Mouse (Mus musculus): ENCODE measurements at regions not wholly inside any gene's neighbourhood (a gene's known extent, or its start where the extent isn't known, plus 50 kb on each side); places are given as distances from the start of the nearest gene placed in this dataset.

DNA sequence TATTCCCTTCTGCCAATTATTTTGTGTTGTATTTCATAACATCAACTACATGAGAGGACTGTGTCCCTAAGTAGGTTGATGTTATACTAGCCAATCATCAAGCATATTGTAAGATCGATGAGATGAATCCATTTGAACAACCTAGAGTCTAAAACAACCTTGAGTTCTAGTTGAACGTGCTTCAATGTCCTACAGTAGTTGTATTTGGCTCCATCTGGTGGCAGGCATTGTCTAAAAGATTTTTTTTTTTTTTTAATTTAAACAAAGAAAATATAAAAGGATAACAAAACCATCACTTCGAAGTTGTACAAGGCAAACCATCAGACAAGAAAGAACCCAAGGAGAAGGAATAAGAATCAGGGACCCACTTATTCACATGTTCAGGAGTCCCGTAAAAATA is 114.4 kb downstream of the Pih1d3 start:
- Histone ChIP-seq H3K4me3 (no peak overlapping the region), H3K27ac (no peak overlapping the region)
- peak; percentile 58 for TF ChIP-seq CTCF (IDR thresholded peaks at IDR 0.05)
- intact Hi-C loops (cut with DNase I): loop anchor here (2.0 kb wide), 1 partner anchor 636 kb away; no protein-coding TSS in a partner anchor
- no peak for DNase-seq (ENCODE audit: extremely low spot score in 1 of 2, low spot score in 2 of 2)

DNA sequence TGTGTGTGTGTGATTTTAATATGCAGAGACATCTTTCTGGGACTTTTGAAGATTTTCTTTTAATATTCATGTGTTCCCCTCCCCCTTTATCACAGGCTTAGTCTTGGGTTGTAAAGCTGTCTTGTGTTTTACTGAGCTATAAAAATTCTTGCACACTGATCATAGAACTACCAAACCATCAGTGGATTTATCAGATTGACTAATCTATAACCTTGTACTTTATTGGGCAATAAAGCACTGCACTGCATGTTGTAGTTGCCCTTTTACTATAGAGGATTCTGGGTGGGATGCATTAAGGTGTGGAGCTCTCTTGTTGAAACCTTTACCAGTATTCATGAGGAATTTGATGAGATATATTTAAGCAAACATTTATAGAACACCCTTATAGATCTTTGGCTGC is 141.3 kb downstream of the Pih1d3 start:
- intact Hi-C loops (cut with DNase I): no loop called here
- TF ChIP-seq CTCF (IDR thresholded peaks at IDR 0.05): no peak
- no peak for DNase-seq (ENCODE audit: extremely low spot score in 1 of 2, low spot score in 2 of 2)
- Histone ChIP-seq H3K27ac (no peak overlapping the region), H3K4me3 (no peak overlapping the region)

DNA sequence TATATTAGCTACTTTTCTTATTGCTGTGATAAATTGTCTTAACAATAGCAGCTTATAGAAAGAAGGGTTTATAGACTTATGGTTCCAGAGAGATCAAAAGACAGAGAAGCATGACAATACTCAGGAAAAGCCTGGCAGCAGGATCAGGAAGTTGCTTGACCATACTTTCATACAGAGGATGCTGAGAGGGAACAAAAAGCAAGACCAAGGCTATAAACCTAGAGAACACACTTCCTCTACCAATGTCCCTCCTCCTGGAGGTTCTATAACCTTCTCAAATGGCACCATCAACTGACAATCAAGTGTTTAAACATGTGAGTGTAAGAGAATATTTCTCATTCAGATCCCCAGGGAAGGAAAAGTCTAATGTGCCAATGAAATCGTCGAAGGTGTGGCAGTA is 154.7 kb downstream of the Pih1d3 start:
- no peak overlapping the region for H3K4me3 ChIP-seq
- no peak for DNase-seq (ENCODE audit: extremely low spot score in 1 of 2, low spot score in 2 of 2)
- intact Hi-C loops (cut with DNase I): no loop called here
- no peak for TF ChIP-seq CTCF (IDR thresholded peaks at IDR 0.05)
- H3K27ac ChIP-seq: no peak overlapping the region

DNA sequence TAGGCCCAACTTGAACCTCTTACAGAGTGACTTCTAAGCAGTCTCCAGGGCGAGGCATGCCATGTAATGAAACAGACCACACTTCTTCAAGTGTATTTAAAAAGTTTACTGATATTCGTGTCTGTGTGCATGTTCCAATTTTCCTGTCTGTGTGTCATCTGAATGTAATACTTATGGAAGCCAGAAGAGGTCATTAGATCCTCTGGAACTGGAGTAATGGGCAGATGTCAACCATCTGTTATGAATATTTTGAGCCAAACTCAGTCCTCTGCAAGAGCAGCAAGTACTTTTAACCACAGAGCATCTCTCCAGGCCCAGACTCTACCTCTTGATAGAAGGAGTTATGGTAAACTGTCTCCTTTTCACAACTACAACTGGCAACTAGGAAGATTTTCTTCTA is 156.4 kb downstream of the Pih1d3 start:
- intact Hi-C loops (cut with DNase I): no loop called here
- TF ChIP-seq CTCF (IDR thresholded peaks at IDR 0.05): peak; percentile 15
- Histone ChIP-seq H3K27ac (no peak overlapping the region), H3K4me3 (no peak overlapping the region)
- no peak for DNase-seq (ENCODE audit: extremely low spot score in 1 of 2, low spot score in 2 of 2)

DNA sequence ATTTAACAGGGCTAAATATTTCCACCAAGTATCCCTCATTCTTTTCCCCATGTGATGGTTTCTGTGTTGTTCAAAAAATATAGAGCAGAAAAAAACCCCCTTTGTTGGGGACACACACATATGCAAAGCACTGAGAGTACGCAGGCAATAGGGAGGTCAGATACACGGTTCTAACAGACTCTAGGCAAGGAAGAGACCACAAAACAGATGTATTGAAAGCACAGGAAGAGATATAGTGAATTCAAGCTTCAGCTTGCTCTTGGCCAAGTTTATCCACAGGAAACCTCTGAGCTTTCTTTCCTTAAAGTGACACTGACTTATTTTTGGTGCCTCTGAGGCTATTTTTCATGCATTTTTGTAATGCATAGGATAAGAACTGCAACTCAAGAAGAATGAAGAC is 157.7 kb downstream of the Pih1d3 start:
- TF ChIP-seq CTCF (IDR thresholded peaks at IDR 0.05): no peak
- no peak for DNase-seq (ENCODE audit: extremely low spot score in 1 of 2, low spot score in 2 of 2)
- no peak overlapping the region for H3K27ac ChIP-seq
- intact Hi-C loops (cut with DNase I): no loop called here
- H3K4me3 ChIP-seq: no peak overlapping the region

DNA sequence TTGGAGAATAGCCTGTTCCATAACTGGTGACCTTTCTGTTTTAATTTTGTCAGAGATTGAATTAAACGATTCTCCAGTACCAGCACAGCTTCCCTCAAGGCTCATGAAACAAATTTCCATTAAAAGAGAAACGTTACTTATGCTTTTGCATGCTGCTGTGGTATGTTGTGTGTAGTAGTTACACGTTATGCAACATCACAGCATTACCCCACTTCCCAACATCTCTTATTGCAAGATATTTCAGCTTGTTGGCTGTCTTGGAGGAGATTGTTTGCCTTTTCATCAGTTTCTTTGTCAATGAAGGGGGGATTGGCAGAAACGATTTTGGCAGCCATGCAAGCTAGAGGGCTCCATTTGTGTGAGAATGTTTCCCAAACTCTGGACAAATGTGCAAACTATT is 159.6 kb downstream of the Pih1d3 start:
- intact Hi-C loops (cut with DNase I): no loop called here
- no peak for DNase-seq (ENCODE audit: extremely low spot score in 1 of 2, low spot score in 2 of 2)
- Histone ChIP-seq H3K4me3 (no peak overlapping the region), H3K27ac (no peak overlapping the region)
- no peak for TF ChIP-seq CTCF (IDR thresholded peaks at IDR 0.05)
